Mouse (Mus musculus): ENCODE measurements around the gene Atp13a1.

DNA sequence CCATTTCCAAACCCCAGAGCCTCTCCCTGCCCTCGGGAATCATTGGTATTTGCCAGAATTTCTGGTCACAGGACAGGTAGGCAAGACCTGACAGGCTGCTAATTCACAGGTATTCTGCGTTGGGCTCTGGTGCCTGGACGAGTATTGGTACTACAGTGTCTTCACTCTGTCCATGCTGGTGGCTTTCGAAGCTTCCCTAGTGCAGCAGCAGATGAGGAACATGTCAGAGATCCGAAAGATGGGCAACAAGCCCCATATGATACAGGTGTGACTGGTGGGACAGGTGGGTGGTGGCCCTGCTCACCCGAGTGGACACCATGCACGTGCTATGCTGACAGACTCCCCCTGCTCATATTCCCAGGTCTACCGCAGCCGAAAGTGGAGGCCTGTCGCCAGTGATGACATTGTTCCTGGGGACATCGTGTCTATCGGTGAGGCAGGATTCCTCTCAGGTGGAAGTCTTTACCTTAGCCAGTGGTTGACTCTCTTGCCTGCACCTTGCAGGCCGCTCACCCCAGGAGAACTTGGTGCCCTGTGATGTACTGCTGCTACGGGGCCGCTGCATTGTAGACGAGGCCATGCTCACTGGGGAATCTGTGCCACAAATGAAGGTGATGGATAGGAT lies 5.9 kb downstream of the Atp13a1 start:
- TF ChIP-seq CTCF (IDR thresholded peaks at IDR 0.05; ENCODE audit: borderline replicate concordance, control insufficient read depth, extremely low read depth, insufficient read depth, low read length, poor library complexity) = no peak
- no peak for TF ChIP-seq POLR2A (IDR thresholded peaks at IDR 0.05; ENCODE audit: control insufficient read depth, extremely low read depth, insufficient read depth, low read length, poor library complexity)

Data from thymus, adult 2 months (tissue).